Mouse (Mus musculus): ENCODE results near the gene Tubd1.

DNA sequence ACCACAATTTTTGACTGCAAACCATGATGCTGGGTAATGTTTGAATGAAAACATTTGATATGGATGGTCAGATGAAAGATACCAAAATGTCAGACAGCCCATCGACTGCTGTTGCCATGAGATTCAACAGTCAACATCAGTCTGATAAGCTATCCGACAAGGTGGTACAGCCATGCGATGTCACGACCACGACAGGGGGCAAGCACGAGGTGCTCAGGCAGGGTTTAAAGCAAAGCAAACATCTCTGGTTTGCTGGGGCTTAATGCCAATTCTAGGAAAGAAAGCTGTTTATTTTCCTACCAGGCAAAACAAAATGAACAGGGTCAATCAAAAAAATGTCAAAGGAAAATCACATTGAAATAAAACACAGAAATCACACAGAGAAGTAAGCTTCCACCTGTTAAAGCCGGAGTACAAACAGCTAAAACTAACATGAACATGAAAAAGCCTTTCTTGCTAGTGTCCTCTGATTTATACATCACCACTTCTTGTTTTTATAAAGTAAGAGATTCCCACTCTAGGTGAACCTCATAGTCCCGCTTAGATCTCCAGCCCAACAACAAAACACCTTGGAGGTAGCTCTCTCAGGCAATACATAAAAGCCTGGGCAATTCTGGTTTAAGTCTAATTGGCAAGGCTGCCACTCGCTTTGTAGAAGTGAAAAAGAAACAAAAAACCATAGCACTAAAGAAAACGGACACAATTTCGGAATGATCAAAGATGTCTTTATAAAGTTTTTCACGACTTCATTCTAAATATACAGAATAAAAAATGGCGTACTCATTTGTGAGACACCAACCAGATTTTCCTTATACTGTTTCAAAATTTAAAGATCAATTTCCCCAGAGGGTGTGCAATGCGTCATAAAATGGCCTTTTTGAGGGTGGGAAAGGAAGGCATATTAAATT is 39.5 kb downstream of the Tubd1 start:
- TF ChIP-seq CTCF (conservative IDR thresholded peaks at IDR 0.05; ENCODE audit: low read length) = no peak
- TF ChIP-seq NANOG (IDR thresholded peaks at IDR 0.05; ENCODE audit: borderline replicate concordance, low read length) = no peak
- no peak for TF ChIP-seq POU5F1 (IDR thresholded peaks at IDR 0.05; ENCODE audit: borderline replicate concordance, low read length)

All from E14TG2a.4 (cell line).